Mouse (Mus musculus) brain, adult 2 months (tissue): ENCODE results near the gene Galnt15.

Experiments used
- DNase-seq: peaks from one replicate; pipeline ENCODE4 v3.0.0; 2011; ENCODE audit warnings: low read depth, low spot score

The Galnt15 gene

DNA sequence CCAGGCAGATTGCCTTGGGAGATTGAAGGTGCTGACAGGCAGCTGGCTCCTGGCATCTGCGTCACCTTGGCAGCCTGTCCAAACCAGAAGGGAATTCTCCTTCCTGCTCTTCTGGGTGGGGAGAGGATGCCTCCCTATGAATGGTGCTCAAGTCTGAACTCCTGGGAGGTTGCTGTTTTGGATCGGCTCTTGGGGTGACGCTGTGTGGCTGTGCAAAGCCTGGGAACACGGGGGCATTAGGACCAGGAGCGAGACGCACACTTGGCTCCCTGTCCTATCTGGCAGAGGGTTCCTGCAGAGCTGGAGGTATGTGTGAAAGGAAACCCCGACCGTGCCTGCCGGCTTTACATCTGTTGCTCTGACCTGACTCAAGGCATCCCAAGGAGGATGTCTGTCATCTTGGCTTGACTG is at the start of gene Galnt15:
Gene Galnt15 (plus strand): TSS at position 309 of the 411 bp plus-strand sequence.
- DNase-seq = peak; percentile 98

DNA sequence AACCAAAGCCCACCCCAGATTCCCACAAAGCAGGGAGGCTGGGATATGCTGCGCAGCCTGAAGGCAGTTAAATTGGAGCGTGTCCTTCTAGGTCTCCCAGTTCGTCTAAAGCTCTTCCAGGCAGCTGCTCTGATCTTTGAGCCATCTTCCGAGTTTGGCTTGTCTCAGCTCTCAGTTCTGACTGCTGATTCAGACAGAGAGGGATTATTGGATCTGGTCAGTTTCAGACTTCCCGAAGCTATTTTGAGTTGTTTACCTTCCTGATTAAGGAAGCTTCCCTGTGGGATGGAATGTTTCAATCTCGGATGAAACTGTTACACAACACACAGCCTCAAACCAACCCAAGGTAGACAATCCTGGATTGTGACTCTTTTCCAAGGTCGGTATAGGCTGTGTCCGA is 34.8 kb upstream of the Galnt15 start:
- no peak for DNase-seq

DNA sequence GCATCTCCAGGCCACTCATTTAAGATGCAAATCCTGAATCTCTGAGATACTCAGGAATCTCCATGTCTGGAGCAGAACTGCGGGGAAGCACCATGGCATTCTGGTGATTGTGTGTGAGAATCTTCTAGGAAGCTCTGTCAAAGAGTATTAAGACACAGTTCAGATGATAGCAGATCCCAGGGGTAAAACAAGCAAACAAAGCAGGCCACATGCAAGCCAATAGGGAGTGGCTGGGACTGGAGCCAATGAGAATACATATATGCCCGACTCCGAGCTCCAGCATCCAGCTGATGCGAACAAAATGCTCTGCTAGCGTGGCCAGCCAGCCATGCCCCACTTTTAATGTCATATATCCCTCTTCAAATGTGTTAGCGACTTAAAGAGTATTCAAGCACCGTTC is 27.8 kb upstream of the Galnt15 start:
- no peak for DNase-seq

DNA sequence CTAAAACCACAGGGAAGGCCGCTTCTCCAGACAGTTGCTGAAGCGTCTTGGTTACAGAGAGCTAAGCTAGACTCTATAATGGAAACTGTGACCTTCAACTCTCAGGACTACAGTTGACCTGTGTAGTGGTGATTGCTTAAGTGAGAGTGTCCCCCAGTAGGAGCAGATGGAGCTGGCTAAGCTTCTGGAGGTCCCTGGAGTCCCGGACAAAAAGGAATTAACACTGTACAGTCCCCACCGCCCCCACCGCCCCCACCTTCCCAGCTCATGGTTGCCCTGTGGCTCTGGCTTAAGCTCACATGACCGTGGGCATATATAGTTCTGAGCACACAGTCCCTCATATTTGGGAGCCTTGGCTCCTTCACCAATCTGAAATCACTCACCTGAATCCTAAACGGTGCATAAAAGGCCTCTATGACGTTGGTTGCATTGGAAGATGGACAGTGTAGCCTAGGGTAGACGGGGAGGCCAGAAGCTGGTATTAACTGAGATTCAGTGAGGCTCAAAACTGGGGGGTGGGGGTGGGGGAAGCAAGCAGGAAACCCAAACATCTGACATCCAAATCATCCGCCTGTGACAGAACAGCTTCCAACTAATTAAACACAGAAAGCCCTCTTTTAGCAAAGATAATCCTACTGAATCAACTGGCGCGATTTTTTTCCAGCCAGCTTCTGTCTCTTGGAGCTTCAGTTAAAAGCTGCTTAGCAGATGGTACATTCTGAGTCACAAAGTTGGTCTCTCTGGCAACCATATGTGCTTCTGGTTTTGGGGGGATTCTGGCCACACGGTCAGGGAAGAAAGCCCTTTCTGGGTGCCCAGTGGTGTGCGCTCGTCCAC is 26.1 kb upstream of the Galnt15 start:
- DNase-seq = peak; percentile 90

DNA sequence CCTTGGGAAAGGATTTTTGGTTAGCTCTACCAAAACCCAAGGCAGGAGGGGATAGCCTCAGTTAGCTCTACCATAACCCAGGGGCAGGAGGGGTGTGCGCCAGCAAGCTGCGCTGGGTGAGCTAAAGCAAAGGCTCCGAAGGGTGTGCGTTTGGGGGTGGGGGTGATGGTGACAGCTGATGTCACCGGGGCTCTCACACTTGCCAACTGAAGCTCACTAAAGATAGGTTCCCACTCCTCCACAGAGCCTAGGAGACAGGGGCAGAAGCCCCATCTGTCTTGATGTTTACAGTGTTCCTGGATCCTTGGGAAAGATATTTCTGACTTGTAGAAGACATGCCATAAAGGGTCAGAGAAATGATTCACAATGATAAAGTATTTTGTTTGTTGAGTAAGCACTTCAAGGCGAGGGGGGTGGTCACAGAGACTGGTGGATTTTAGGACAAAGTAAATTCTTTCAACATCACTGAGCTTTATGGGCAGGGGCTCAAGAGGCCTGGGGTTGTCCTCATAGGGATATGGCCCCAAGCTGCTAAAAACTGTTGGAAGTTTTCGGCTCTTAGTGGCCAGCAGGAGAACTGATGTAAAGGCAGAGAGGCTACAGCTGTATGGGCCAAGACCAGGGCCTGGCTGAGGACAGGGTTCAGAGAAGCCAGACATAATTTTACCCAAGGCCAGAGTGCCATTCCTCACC is 24.7 kb upstream of the Galnt15 start:
- peak; percentile 52 for DNase-seq

DNA sequence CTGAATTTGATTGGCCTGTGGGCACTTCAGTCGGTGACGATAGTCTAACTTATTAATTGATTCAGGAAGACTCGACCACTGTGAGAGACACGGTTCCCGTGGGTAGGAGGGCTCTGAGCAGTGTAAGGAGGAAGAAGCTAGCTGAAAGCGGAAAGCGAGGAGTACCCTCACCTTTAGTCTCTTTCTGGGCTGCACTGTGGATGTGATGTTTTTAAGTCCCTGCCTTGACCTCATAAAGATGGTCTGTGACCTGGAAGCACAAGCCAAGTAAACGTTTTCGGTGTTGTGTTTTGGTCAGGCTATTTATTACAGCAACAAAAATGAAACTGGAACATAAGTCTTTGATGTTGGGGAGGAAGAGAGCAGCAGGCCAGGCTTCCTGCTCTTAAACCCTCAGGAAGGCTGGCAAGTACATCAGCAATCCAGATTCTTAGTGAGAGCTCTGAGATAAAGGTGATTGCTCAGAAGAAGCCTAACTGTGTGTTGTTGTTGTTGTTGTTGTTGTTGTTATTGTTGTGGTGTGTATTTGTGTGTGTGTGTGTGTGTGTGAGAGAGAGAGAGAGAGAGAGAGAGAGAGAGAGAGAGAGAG is 23.0 kb upstream of the Galnt15 start:
- DNase-seq = no peak

DNA sequence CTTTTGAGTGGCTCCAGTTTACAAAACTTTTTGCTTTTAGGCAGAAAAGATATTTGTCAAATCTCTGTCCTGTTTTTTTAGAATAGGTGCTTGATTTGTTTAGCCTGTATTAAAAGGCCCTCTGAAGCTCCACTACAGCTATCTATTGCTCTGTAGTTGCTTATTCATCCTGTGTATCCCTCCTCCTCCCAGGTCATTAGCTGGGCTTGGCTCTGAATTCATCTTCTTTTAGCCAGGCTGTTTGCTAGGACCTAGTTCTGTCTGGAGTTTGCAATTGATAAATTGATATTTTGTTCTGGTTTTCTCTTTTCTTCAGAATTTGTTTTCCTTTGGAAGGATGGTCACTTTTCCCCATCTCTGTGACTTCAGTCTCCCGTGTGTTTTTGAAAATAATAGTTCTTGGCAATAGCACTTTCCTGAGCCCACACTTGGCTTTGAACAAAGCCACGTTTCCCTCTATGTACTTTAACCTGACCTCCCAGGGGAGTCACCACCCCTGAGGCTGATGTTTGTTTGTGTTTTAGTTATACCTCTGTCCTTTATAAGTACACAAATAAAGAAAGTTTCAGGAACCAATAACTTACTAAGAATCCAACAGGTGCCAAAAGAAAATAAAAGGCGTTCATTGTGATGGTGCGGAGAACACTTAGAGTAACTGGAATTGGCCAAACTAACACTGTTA is 21.0 kb upstream of the Galnt15 start:
- DNase-seq = no peak

DNA sequence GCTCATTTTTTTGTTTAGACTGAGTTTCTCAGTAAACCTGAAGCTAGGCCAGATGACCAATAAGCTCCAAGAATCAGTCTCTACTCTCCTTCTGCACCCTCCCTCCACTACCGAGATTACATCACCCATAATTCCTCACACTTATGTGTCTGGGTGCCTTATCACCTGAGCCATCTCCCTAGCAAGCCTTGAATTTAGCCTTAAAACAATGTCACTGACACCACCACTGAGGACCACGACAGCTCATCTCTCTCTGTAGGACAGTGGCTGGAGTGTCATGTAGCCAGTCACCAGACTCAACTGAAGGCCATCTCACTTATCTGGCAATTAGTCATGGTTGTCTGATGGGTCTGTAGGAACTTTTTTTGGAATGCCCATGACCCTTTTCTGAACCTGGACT is 19.1 kb upstream of the Galnt15 start:
- no peak for DNase-seq

DNA sequence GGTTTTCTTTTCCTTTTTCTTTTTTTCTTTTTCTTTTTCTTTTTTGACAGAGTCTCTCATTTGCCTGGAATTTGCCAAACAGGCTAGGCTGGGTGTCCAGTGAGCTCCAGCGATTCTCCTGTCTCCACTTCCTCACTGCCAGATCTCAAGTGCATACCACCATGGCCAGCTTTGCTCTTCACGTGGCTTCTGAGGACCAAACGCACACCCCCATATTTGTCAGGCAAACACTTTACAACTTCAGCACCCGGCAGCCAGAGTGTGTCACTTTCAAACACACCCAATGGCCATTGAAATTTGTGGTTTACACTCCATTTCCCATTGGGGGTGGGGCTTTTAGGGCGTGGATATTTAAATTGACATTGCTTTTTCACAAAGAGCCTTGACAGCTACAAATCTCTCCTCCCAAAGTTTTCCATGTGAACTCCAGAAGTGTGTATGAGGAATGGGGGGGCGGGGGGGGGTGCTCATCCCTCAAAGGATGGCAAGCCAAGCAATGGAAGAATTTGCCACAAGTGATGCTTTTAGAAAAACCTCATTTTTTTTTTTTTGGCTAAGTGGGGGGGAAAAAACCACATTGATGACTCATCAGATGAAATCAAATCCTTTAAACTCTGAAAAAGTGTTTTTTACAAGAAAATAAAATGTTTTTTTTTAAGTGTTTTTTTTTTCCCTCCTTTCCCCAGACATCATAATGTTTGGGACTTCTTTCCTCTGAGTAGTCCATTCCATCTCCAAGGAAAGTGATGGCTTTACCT is 17.1 kb upstream of the Galnt15 start:
- no peak for DNase-seq

DNA sequence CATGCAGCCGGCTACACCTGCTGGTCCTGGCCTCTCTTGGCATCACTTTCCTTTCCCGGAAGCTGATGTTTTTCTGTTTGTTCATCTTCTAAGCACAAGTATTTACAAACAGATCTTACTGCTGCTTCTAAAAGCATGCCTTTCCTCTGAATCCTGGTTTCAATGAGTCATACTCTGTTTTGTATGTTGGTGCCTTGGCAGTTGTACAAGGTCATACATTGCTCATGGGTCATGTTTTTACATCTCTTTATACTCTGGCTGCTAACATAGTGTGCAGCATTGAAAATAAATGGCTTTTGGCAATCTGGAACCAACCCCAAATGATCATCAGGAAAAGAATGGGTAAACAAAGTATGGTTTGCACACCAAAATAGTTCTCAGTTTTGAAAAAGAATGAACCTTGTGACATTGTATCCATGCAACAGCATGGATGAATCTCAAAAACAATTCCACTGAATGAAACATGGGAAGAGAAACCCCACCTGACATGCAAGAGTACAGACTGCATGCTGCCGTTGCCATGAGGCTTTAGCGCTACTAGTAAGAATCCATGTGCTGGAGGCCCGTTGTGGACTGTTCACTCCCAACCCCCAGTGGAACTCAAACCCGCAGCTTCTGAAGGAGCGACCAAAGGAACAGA is 13.5 kb upstream of the Galnt15 start:
- peak; percentile 60 for DNase-seq

DNA sequence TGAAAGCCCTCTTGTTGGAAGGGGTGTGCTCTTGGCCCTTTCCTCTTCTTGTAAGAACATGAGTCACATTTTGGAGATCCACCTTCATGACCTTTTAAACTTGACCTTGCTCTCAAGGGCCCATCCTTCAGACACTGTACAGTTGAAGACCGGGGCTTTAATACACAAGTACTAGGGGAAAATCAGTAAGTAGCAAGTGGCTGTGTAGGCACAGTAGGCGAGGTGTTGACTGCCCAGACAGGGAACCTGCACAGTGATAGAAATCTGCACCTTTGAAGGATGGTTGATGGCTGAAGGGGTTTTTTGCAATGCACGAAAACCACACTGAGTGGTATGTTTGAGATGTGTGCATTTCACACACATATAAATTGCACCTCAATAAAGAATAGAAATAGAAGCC is 12.3 kb upstream of the Galnt15 start:
- no peak for DNase-seq

DNA sequence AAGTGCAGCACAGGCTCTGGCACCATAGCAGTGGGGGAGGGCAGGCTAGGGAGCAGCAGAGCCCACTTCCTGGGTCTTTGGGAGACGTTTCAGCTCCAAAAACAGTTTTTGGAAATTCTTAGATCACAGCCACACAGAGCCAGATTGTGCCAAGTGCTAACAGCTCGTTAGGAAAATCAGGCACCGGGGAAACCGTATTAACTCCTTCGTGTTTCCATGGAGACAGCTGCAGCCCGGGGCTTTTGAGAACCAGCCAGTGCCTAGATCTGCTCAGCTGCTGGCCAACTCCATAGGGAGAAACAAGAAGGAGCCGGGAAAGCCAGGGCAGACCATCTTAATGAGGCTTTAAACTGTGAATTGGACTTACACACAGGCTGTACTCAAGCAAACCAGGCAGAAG is 11.9 kb upstream of the Galnt15 start:
- peak; percentile 90 for DNase-seq

DNA sequence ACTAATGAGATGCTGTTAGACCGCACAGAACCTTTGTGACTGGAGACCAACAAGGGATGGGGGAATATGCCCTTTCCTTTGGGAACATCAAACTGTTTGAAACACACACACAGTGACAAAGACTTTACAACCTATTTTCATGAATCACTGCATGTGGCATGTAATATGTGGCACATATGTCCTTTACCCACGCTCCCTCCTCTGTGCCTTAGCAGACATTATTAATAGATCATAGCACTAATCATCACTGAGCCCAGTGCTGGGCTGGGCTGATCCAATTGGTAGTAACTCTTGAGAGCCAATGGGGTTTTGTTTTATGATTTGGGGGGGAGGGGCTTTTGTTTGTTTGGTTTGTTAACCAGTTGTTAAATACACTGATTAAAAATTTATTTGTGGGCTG is 11.3 kb upstream of the Galnt15 start:
- no peak for DNase-seq

DNA sequence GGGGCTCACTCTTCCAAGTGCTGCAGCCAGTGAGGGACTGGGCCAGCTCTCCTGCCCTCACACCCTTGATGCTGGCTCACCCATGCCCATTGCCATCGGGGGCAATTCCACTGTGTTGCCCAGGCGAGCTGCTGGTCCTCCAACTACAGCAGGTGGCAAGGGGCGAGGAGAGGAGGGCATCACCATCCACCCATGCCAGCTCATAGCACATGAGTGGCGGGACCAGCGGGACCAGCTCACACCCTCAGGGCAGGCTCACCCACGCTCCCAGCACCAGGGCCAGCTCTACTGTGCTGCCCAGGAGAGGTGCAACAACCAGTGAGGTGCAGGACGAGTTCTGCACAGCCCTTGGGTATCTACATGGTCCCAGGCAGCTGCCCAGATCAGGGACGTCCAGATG is 9.7 kb upstream of the Galnt15 start:
- DNase-seq = no peak

DNA sequence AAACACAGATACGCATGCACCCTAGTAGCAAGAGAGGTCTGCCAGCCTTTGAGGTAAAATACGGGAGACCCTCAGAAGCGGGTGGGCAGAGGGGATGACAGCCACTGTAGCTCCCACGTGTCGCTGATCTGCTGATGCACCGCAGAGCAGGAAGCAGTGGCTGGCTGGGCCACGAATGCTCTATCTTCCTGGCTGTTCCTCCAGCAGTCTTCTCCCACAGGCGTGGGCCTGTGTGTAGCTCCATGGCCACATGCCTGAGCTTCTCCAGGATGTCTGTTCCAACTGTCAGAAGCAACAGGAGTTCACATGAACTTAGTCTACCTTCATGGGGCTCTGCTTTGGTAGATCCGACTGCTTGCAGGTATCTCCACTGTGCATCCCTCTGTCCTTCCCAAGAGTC is 6.8 kb upstream of the Galnt15 start:
- peak; percentile 77 for DNase-seq

DNA sequence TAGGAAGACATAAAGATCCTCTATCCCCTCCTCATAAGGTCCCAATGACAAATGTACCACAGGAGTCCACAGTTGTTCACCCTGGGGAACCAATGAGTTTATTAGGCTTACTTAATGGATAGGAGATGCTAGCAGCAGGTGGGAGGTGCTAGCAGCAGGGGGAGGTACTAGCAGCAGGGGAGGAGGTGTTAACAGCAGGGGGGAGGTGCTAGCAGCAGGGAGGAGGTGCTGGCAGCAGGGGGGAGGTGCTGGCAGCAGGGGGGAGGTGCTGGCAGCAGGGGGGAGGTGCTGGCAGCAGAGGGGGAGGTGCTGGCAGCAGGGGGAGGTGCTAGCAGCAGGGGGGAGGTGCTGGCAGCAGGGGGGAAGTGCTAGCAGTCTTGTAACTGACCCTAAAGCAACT is 6.3 kb upstream of the Galnt15 start:
- no peak for DNase-seq

DNA sequence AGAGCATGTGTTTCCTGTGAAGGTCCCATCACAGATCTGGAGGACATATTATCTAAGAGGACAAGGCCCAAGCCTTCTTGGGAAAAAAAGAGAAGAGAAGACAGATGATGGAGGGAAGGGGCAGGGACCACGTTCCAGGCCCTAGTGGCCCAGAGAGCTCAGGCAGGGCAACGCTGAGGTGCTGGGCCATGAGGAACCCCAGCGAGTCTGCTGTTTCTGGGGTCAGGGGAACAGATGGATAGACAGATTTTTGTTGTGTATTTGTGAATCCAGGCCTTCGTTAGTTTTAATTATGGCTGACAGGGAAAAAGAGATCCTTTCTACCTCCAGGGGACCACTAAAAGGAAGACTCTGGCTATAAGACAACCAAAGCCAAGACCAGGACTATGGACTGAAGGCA is 4.9 kb upstream of the Galnt15 start:
- DNase-seq = peak; percentile 58

DNA sequence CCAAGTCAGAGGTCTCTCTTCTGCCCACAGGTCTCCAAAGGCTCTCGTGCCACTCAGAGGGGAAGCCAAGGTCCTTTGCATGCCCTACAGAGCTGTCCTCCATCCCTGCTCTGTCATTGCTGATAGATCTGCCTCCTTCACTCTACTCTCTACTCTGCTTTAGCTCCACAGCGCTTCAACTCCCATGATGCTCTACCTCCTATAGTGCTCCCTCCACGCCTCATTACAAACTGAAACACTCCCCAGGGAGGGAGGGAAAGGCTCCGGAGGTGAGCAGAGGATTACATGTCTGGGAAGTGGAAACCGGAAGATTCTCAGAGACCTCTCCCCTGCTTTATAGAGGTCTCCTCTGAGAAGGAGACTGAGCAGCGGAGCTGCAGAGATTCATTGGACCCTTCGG is 1.6 kb upstream of the Galnt15 start:
- DNase-seq = no peak

DNA sequence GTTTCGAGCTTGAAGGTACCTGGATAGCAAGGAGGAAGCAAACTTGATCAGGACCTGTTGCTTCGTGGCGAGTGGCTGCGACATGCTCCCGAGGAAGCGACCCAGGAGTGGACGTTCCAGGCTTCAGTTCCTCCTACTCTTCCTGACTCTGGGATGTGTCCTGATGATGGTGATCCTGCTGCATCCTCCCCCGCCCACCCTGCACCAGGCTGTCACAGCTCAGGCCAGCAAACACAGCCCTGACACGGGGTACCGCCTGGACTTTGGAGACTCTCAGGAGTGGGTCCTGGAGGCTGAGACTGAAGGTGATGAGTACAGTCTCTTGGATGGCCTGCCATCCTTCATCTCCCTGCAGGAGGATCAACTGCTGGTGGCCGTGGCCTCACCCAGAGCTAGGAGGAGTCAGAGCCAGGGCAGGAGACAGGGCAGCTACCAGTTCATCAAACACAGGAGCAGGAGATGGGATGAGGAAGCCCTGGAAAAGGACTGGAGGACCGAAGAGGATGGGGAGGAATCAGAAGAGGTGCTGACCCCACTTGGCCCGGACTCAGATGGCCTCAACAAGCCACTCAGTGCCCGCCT is 713 bp downstream of the Galnt15 start:
- DNase-seq = peak; percentile 37

DNA sequence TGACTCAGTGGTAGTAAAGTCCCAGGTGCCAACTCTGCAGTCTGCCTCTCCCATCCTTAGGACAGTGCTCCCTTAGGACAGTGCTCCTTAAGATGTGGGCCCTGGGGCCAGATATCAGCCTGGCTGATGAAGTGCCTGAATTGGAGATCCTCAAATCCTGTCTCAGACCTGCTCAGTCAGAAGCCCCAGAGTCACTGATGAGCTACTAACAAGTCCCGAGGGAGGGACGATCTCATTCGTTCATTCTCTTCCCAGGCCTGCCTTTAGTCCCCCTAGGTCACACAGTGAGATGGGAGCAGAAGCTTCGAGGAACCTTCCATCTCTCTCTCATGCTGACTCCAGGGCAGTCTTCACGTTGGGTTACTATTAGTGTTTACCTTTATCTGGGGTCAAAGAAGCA is 1.3 kb downstream of the Galnt15 start:
- peak; percentile 25 for DNase-seq

DNA sequence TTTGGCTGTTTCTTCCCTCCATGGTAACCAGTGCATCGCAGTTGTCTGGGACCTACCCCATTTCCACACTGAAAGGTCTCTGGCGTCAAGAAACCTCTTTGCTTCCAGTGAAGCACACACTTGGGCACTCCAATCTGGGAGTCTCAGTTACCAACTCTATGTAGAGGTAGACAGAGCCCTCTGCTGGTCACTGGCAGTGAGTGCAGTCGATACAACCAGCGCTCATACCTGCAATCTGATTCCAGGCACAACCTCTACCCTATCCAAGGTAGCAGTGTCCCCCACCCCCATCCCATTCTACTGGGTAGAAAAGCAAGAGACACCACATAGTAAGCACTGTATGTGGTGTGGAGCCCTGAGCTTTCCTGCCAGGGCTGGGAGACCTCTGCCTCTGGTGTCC is 3.7 kb downstream of the Galnt15 start:
- DNase-seq = peak; percentile 91
